Mouse (Mus musculus): ENCODE data around the gene Esp1. TPM values are rescaled to one million over a fixed set of nuclear protein-coding genes. Genes with fewer than 3 reads are reported as not detected.

Gene Esp1
- total and polyA plus RNA-seq, 2 experiments: not detected

DNA sequence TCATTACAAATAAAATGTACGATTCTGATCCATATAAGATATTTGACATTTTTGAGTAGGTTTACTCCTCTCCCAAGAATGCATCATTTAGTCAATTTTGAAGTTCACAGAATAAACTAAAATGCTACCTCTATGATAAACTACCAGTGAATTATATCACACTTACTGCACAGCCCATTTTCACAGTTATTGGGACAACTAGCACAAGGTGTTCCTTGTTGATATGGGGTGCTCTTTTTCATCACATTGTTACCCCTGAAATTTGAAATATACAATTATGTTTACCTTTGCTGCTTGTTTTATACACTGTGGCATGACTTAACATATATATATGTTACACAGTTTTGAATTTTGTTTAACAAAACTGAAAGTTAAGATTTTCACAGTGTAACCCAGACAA lies 40.2 kb downstream of the Esp1 start:
- WGBS: 73% methylated on average over 1 of the region's 1 CpGs

More for the DNA sequence above, 40.2 kb downstream of the Esp1 start:
- H3K36me3 ChIP-seq (ENCODE audit: control insufficient read depth, insufficient read depth, low read length): no peaks in the 10 kb centered on the region
- H3K4me1 ChIP-seq (ENCODE audit: control insufficient read depth, insufficient read depth, low read length): no peaks in the 10 kb centered on the region
- no peak for DNase-seq (ENCODE audit: extremely low read depth, low read depth, low spot score)
- no peaks in the 10 kb centered on the region for H3K79me2 ChIP-seq (ENCODE audit: control insufficient read depth, insufficient read depth, low read length)
- no peak overlapping the region for H3K4me3 ChIP-seq (ENCODE audit: insufficient read depth, low read depth, low read length)
- no peak overlapping the region for H3K9ac ChIP-seq (ENCODE audit: low read depth, low read length)
- no peak overlapping the region for H3K27ac ChIP-seq (replicated peaks; ENCODE audit: insufficient read depth, low read depth, low read length)
- no peaks in the 10 kb centered on the region for H3K27me3 ChIP-seq (ENCODE audit: control insufficient read depth, insufficient read depth, low read length)
- no peak for TF ChIP-seq CTCF (IDR thresholded peaks at IDR 0.05; ENCODE audit: low read depth, low read length)
- no peak for TF ChIP-seq POLR2A (IDR thresholded peaks at IDR 0.05; ENCODE audit: extremely low read depth, insufficient read depth, low read length)

Other genes starting within 250 kb of the Esp1 start
- not detected in 2 replicates for gene Esp8, start 207.1 kb upstream of the Esp1 start, total RNA-seq (2014; rRNA removed)
- gene Esp8, start 207.1 kb upstream of the Esp1 start, polyA plus RNA-seq (2012; rRNA removed): not detected in 2 replicates
- gene Esp6, start 165.6 kb upstream of the Esp1 start, total RNA-seq (2014; rRNA removed): not detected in 2 replicates
- gene Esp6, start 165.6 kb upstream of the Esp1 start, polyA plus RNA-seq (2012; rRNA removed): not detected in 2 replicates
- gene Esp4, start 128.5 kb upstream of the Esp1 start, total RNA-seq (2014; rRNA removed): not detected in 2 replicates
- gene Esp4, start 128.5 kb upstream of the Esp1 start, polyA plus RNA-seq (2012; rRNA removed): not detected in 2 replicates
- not detected in 2 replicates for gene Esp3, start 95.0 kb upstream of the Esp1 start, total RNA-seq (2014; rRNA removed)
- not detected in 2 replicates for gene Esp3, start 95.0 kb upstream of the Esp1 start, polyA plus RNA-seq (2012; rRNA removed)
- gene Crisp2, start 79.9 kb downstream of the Esp1 start, total RNA-seq (2014; rRNA removed): 0.20 and 0.74 TPM in 2 replicates
- 0.21 TPM in 1 of 2 replicates, not detected in the other for gene Crisp2, start 79.9 kb downstream of the Esp1 start, polyA plus RNA-seq (2012; rRNA removed)
- not detected in 2 replicates for gene Rhag, start 84.0 kb downstream of the Esp1 start, total RNA-seq (2014; rRNA removed)
- gene Rhag, start 84.0 kb downstream of the Esp1 start, polyA plus RNA-seq (2012; rRNA removed): not detected in 2 replicates
- 0.92 and 0.94 TPM in 2 replicates for gene 9130008F23Rik, start 153.4 kb downstream of the Esp1 start, total RNA-seq (2014; rRNA removed)
- gene 9130008F23Rik, start 153.4 kb downstream of the Esp1 start, polyA plus RNA-seq (2012; rRNA removed): 0.12 and 0.32 TPM in 2 replicates
- not detected in 2 replicates for gene Glyatl3, start 187.2 kb downstream of the Esp1 start, total RNA-seq (2014; rRNA removed)
- gene Glyatl3, start 187.2 kb downstream of the Esp1 start, polyA plus RNA-seq (2012; rRNA removed): not detected in 2 replicates
- gene Mut, start 207.6 kb downstream of the Esp1 start, total RNA-seq (2014; rRNA removed): 142 and 209 TPM in 2 replicates
- gene Mut, start 207.6 kb downstream of the Esp1 start, polyA plus RNA-seq (2012; rRNA removed): 34.2 and 35.2 TPM in 2 replicates
- gene Cenpq, start 207.9 kb downstream of the Esp1 start, total RNA-seq (2014; rRNA removed): 3.4 and 3.8 TPM in 2 replicates
- gene Cenpq, start 207.9 kb downstream of the Esp1 start, polyA plus RNA-seq (2012; rRNA removed): 0.42 and 0.65 TPM in 2 replicates